Mouse (Mus musculus) liver, embryonic 15.5 days (tissue): ENCODE data around the gene Capn1. TPM values are rescaled to one million over a fixed set of nuclear protein-coding genes. Genes with fewer than 3 reads are reported as not detected.

Source experiments
- microRNA-seq: library from miRNA; unstranded; fragments of <30 nt; microRNA quantifications from one replicate; pipeline ENCODE4, GENCODE M21; 2016
- polyA plus RNA-seq: library from polyadenylated mRNA; unstranded; fragments of >200 nt; fragmentation: Nextera tagmentation; extraction: Ambion mirVana; gene quantifications from 2 replicates; pipeline ENCODE4 v1.2.1, GENCODE M21; 2015

The Capn1 gene
- polyA plus RNA-seq, 1 experiment from 2014 or later = 25.1 TPM

Small RNAs within 50 kb of the gene (microRNA-seq; reads per million reads assigned to microRNA genes)
- gene Mir6988 = 2.3 reads per million

Other genes with a start within 250 kb of the Capn1 start
- 21.1 and 24.4 TPM in 2 replicates for gene Scyl1, start 244.5 kb downstream of the Capn1 start, polyA plus RNA-seq
- 12.9 and 13.1 TPM in 2 replicates for gene Frmd8, start 140.6 kb downstream of the Capn1 start, polyA plus RNA-seq
- gene Slc25a45, start 138.1 kb downstream of the Capn1 start, polyA plus RNA-seq = 7.1 and 7.9 TPM in 2 replicates
- 2.8 and 2.9 TPM in 2 replicates for gene Tigd3, start 121.7 kb downstream of the Capn1 start, polyA plus RNA-seq
- 52.7 and 59.4 TPM in 2 replicates for gene Dpf2, start 102.9 kb downstream of the Capn1 start, polyA plus RNA-seq
- 2.9 and 3.1 TPM in 2 replicates for gene Cdc42ep2, start 91.1 kb downstream of the Capn1 start, polyA plus RNA-seq
- gene Pola2, start 51.7 kb downstream of the Capn1 start, polyA plus RNA-seq = 53.8 and 58.9 TPM in 2 replicates
- 0.05 TPM in 1 of 2 replicates, not detected in the other for gene Slc22a20, start 29.8 kb downstream of the Capn1 start, polyA plus RNA-seq
- gene Syvn1, start 30.7 kb upstream of the Capn1 start, polyA plus RNA-seq = 13.3 and 17.3 TPM in 2 replicates
- 39.5 and 41.8 TPM in 2 replicates for gene Mrpl49, start 41.9 kb upstream of the Capn1 start, polyA plus RNA-seq
- 401 and 446 TPM in 2 replicates for gene Fau, start 41.9 kb upstream of the Capn1 start, polyA plus RNA-seq
- 19.1 and 19.5 TPM in 2 replicates for gene Znhit2, start 45.3 kb upstream of the Capn1 start, polyA plus RNA-seq
- 49.1 and 50.2 TPM in 2 replicates for gene Tm7sf2, start 52.5 kb upstream of the Capn1 start, polyA plus RNA-seq
- gene Vps51, start 61.3 kb upstream of the Capn1 start, polyA plus RNA-seq = 27.3 and 30.8 TPM in 2 replicates
- not detected in 2 replicates for gene Tmem262, start 64.1 kb upstream of the Capn1 start, polyA plus RNA-seq
- 0.48 and 0.67 TPM in 2 replicates for gene Gm28374, start 66.4 kb upstream of the Capn1 start, polyA plus RNA-seq
- gene Zfpl1, start 69.1 kb upstream of the Capn1 start, polyA plus RNA-seq = 19.7 and 24.4 TPM in 2 replicates
- gene Cdca5, start 69.1 kb upstream of the Capn1 start, polyA plus RNA-seq = 34.5 and 35.4 TPM in 2 replicates
- gene AC131692.1, start 78.5 kb upstream of the Capn1 start, polyA plus RNA-seq = 0.23 and 0.25 TPM in 2 replicates
- 3.5 and 3.7 TPM in 2 replicates for gene Naaladl1, start 89.9 kb upstream of the Capn1 start, polyA plus RNA-seq
- gene Sac3d1, start 102.8 kb upstream of the Capn1 start, polyA plus RNA-seq = 23.2 and 24.0 TPM in 2 replicates
- gene Snx15, start 112.4 kb upstream of the Capn1 start, polyA plus RNA-seq = 58.5 and 66.0 TPM in 2 replicates
- gene Batf2, start 125.1 kb upstream of the Capn1 start, polyA plus RNA-seq = 0.17 and 0.44 TPM in 2 replicates
- gene Arl2, start 125.7 kb upstream of the Capn1 start, polyA plus RNA-seq = 26.0 and 28.8 TPM in 2 replicates
- gene Majin, start 168.5 kb upstream of the Capn1 start, polyA plus RNA-seq = not detected in 2 replicates
- gene Gpha2, start 210.5 kb upstream of the Capn1 start, polyA plus RNA-seq = 0.15 and 0.28 TPM in 2 replicates
- 3.3 and 5.0 TPM in 2 replicates for gene Ppp2r5b, start 220.0 kb upstream of the Capn1 start, polyA plus RNA-seq
- 4.7 and 5.8 TPM in 2 replicates for gene Atg2a, start 225.8 kb upstream of the Capn1 start, polyA plus RNA-seq